Mouse (Mus musculus) kidney, embryonic 15.5 days (tissue): ENCODE results near the gene Vmn1r74. TPM values are rescaled to one million over a fixed set of nuclear protein-coding genes. Genes with fewer than 3 reads are reported as not detected.
"Not testable (repeated sequence)": the region's sequence is repeated elsewhere in the genome, so short reads cannot be mapped to it uniquely, and the experiment has no call there.

Experiments used
- ATAC-seq: fragments of 200-750 bp; cut with Nextera tagmentation; replicated peaks from 2 replicates; pipeline ENCODE4 v1.8.0; 2017; ENCODE audit warnings: moderate TSS enrichment; ENCODE audit not compliant: low FRiP score
- H3K27ac ChIP-seq: fragments of 300-500 bp; sonication (generic); 2 replicates; pipeline ENCODE4 v1.5.1; 2015; ENCODE audit warnings: mild to moderate bottlenecking, inconsistent platforms
- H3K27me3 ChIP-seq: fragments of 300-500 bp; sonication (generic); 2 replicates; pipeline ENCODE4 v1.6.1; 2015; ENCODE audit warnings: inconsistent platforms
- H3K36me3 ChIP-seq: fragments of 300-500 bp; sonication (generic); 2 replicates; pipeline ENCODE4 v1.6.1; 2015; ENCODE audit warnings: inconsistent platforms
- H3K4me1 ChIP-seq: fragments of 300-500 bp; sonication (generic); 2 replicates; pipeline ENCODE4 v1.6.1; 2015; ENCODE audit warnings: inconsistent platforms
- H3K4me2 ChIP-seq: fragments of 300-500 bp; sonication (generic); 2 replicates; pipeline ENCODE4 v1.6.1; 2015; ENCODE audit warnings: moderate library complexity, mild to moderate bottlenecking, inconsistent platforms
- H3K4me3 ChIP-seq: fragments of 300-500 bp; sonication (generic); replicated peaks from 2 replicates; pipeline ENCODE4 v1.5.1; 2015; ENCODE audit warnings: mild to moderate bottlenecking, inconsistent platforms
- H3K9ac ChIP-seq: fragments of 300-500 bp; sonication (generic); 2 replicates; pipeline ENCODE4 v1.6.1; 2015; ENCODE audit warnings: mild to moderate bottlenecking, inconsistent platforms
- H3K9me3 ChIP-seq: fragments of 300-500 bp; sonication (generic); replicated peaks from 2 replicates; pipeline ENCODE4 v1.6.1; 2016; ENCODE audit warnings: inconsistent platforms
- WGBS: fragments of 180-500 bp; shearing (Covaris S2); methylation state at CpG from one replicate; pipeline ENCODE4 v1.1.7; 2015; ENCODE audit warnings: mixed read lengths; 5-methylcytosine and 5-hydroxymethylcytosine counted together
- polyA plus RNA-seq: library from polyadenylated mRNA; unstranded; fragments of >200 nt; fragmentation: Nextera tagmentation; extraction: Ambion mirVana; gene quantifications from 2 replicates; pipeline ENCODE4 v1.2.1, GENCODE M21; 2015

Vmn1r74 gene
- not detected in 2 replicates for polyA plus RNA-seq

DNA sequence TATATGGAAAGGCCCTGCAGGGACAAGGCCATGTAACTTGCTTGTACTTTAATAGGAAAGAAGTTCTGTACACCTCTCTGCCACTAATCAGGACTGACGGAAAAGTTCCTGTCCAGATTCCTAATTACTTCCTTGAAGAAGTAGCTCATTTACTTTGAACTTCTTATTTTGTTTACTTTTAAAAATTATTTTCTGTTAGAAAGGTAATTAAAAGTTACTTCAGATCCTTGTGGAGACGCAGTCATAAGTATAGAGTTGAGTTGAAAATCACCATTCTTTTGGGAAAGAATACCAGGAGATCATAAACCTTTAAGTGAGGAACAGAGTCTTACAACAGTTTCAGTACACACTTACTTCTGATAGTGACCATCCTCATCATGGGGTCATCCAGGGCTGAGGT, at the start of gene Vmn1r74:
TSS of gene Vmn1r74 (plus strand) at position 301 of the 400 bp plus-strand sequence.
- Histone ChIP-seq H3K27ac (no peak within 1 kb of the TSS), H3K4me1 (no peaks in the 10 kb centered on the region), H3K9me3 (no peaks in the 10 kb centered on the region), H3K9ac (no peak within 1 kb of the TSS), H3K4me2 (no peak within 1 kb of the TSS), H3K4me3 (no peak within 1 kb of the TSS), H3K27me3 (no peaks in the 10 kb centered on the region), H3K36me3 (no peaks in the 10 kb centered on the region)
- ATAC-seq = no peak
- WGBS = 82% methylated on average over 2 of the region's 2 CpGs

DNA sequence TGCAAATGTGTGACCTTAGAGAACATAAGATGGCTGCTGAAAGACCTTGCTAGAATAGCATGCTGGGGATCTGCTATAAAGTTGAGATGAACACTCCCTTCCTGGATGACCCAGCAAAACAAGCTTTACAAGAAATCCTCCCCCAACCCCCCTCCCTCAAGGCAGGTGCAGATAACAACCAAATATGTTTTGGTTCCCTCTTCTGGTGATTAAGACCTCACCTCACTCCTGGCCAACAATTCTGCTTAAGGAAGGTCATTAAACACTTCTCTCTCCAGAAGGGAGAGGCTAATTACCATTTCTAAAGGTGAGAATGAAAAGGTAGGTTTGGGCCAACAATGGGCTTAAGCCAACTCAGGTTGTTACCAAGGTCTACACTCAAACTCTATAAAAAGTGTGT, 20.0 kb upstream of the Vmn1r74 start:
- ATAC-seq = no peak
- Histone ChIP-seq H3K4me1 (no peaks in the 10 kb centered on the region), H3K9ac (no peak overlapping the region), H3K27ac (no peak overlapping the region), H3K4me3 (no peak overlapping the region), H3K27me3 (no peaks in the 10 kb centered on the region), H3K36me3 (no peaks in the 10 kb centered on the region), H3K4me2 (no peak overlapping the region), H3K9me3 (peaks cover 12% of the 10 kb centered on the region; the same call in 1 of the 2 replicates)

DNA sequence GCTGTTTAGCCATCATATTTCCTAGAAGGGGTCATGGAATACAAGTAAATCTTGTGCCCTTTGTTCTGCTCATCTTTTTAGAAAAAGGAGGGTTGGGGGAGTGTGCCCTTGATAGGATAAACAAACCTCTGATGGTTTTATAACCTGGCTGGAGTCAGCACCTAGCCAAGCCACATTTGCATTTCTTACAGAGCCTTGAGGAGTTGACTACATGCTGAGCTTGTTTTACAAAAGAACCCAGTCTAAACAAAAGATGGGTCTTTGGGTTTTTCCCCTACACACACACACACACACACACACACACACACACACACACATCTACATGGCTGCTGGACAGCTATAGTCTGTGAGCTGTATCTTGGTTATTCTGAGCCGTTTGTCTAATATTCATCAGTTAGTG, 11.6 kb upstream of the Vmn1r74 start:
- Histone ChIP-seq H3K4me2 (no peak overlapping the region), H3K27ac (no peak overlapping the region), H3K4me1 (no peaks in the 10 kb centered on the region), H3K9ac (no peak overlapping the region), H3K27me3 (no peaks in the 10 kb centered on the region), H3K4me3 (no peak overlapping the region), H3K36me3 (no peaks in the 10 kb centered on the region), H3K9me3 (peaks cover 14% of the 10 kb centered on the region; the same call in 1 of the 2 replicates)
- ATAC-seq = no peak
- 78% methylated on average over 1 of the region's 1 CpGs for WGBS

DNA sequence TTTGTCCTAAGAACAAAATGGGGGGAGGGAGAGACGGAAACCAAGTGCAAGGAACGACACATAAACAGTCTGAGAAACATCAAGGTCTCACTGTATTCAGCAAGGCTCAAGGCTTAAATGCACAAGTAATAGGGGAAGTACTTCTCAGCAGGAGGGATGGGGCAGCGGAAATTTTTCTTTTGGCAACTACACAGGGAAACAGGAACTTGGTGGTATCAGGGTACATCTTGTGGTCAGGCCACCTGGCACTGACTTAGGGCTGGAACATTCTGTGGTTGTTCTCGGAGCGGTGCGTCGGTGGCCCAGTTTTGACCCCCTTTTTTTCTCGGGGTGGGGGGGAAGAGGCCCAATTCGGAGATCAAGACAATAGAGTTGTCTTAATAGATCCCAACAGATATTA, 10.5 kb upstream of the Vmn1r74 start:
- H3K4me2 ChIP-seq, H3K9ac ChIP-seq, H3K27me3 ChIP-seq, H3K4me1 ChIP-seq, H3K27ac ChIP-seq, H3K36me3 ChIP-seq, ATAC-seq, H3K4me3 ChIP-seq: not testable (repeated sequence)
- 91% methylated on average over 9 of the region's 9 CpGs for WGBS
- peaks cover 15% of the 10 kb centered on the region; the same call in 1 of the 2 replicates for H3K9me3 ChIP-seq

DNA sequence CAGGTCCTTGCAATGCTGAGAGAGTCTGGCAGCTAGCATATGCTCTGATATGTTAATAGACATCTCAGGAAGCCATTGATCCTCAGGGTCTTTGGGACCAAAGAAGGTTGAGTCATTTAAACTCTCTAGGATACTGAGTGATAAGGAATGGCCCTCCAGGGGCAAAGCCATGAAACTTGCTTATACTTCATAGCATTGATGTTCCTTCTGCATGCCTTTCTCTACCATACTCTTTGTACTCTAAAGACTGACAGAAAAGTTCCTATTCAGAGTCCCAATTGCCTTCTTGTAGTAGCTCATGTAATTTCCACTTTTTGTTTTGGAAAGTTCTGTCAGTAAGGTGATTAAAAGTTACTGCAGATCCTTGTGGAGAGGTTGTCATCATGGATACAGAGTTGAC, 40.5 kb downstream of the Vmn1r74 start, which contains the start of gene Vmn1r75:
TSS of gene Vmn1r75 (plus strand) at position 301 of the 400 bp plus-strand sequence.
- H3K27ac ChIP-seq = no peak within 1 kb of the TSS
- no peak within 1 kb of the TSS for H3K4me2 ChIP-seq
- no peaks in the 10 kb centered on the region for H3K36me3 ChIP-seq
- H3K9me3 ChIP-seq = no peaks in the 10 kb centered on the region
- H3K27me3 ChIP-seq = no peaks in the 10 kb centered on the region
- H3K4me3 ChIP-seq = no peak within 1 kb of the TSS
- no peak within 1 kb of the TSS for H3K9ac ChIP-seq
- no peak for ATAC-seq
- no peaks in the 10 kb centered on the region for H3K4me1 ChIP-seq

Other genes starting within 250 kb of the Vmn1r74 start
- not detected in 2 replicates for gene Zscan4-ps3, start 224.7 kb upstream of the Vmn1r74 start, polyA plus RNA-seq
- not detected in 2 replicates for gene Vmn1r72, start 153.8 kb upstream of the Vmn1r74 start, polyA plus RNA-seq
- not detected in 2 replicates for gene Vmn1r73, start 103.7 kb upstream of the Vmn1r74 start, polyA plus RNA-seq
- not detected in 2 replicates for gene Vmn1r75, start 40.6 kb downstream of the Vmn1r74 start, polyA plus RNA-seq
- not detected in 2 replicates for gene Vmn1r76, start 104.2 kb downstream of the Vmn1r74 start, polyA plus RNA-seq
- gene Vmn1r77, start 202.8 kb downstream of the Vmn1r74 start, polyA plus RNA-seq = not detected in 2 replicates